Mouse (Mus musculus) heart, embryonic 13.5 days (tissue): Measurements from ENCODE around the gene Ankrd13d. TPM values are rescaled to one million over a fixed set of nuclear protein-coding genes. Genes with fewer than 3 reads are reported as not detected.

Experiments
- ATAC-seq: fragments of 200-750 bp; cut with Nextera tagmentation; 2 replicates; pipeline ENCODE4 v1.8.0; 2017; ENCODE audit warnings: moderate TSS enrichment; ENCODE audit not compliant: insufficient number of reproducible peaks, low FRiP score, low TSS enrichment; ENCODE audit errors: extremely low read depth
- H3K27ac ChIP-seq: fragments of 300-500 bp; sonication (generic); replicated peaks from 2 replicates; pipeline ENCODE4 v1.5.1; 2015; ENCODE audit warnings: moderate library complexity, mild to moderate bottlenecking, inconsistent platforms
- H3K27me3 ChIP-seq: fragments of 300-500 bp; sonication (generic); replicated peaks from 2 replicates; pipeline ENCODE4 v1.6.1; 2015; ENCODE audit warnings: mild to moderate bottlenecking, inconsistent platforms
- H3K36me3 ChIP-seq: fragments of 300-500 bp; sonication (generic); 2 replicates; pipeline ENCODE4 v1.6.1; 2015; ENCODE audit warnings: mild to moderate bottlenecking, inconsistent platforms
- H3K4me1 ChIP-seq: fragments of 300-500 bp; sonication (generic); 2 replicates; pipeline ENCODE4 v1.6.1; 2015; ENCODE audit warnings: inconsistent platforms
- H3K4me2 ChIP-seq: fragments of 300-500 bp; sonication (generic); 2 replicates; pipeline ENCODE4 v1.6.1; 2015; ENCODE audit warnings: inconsistent platforms, mild to moderate bottlenecking, moderate library complexity
- H3K4me3 ChIP-seq: fragments of 300-500 bp; sonication (generic); 2 replicates; pipeline ENCODE4 v1.5.1; 2015; ENCODE audit warnings: moderate library complexity, mild to moderate bottlenecking, inconsistent platforms
- H3K9ac ChIP-seq: fragments of 300-500 bp; sonication (generic); 2 replicates; pipeline ENCODE4 v1.6.1; 2015; ENCODE audit warnings: inconsistent platforms, mild to moderate bottlenecking, moderate library complexity
- H3K9me3 ChIP-seq: fragments of 300-500 bp; sonication (generic); 2 replicates; pipeline ENCODE4 v1.6.1; 2016; ENCODE audit warnings: inconsistent platforms
- WGBS: fragments of 180-500 bp; shearing (Covaris S2); methylation state at CpG from one replicate; pipeline ENCODE4 v1.1.7; 2015; ENCODE audit warnings: mixed read lengths; 5-methylcytosine and 5-hydroxymethylcytosine counted together
- polyA plus RNA-seq: library from polyadenylated mRNA; unstranded; fragments of >200 nt; fragmentation: Nextera tagmentation; extraction: Ambion mirVana; gene quantifications from 2 replicates; pipeline ENCODE4 v1.2.1, GENCODE M21; 2015

Gene Ankrd13d
- polyA plus RNA-seq = 1.0 and 1.6 TPM in 2 replicates

- Histone ChIP-seq H3K36me3 (peaks cover 32% of the 10 kb centered on the region), H3K4me3 (peak within 1 kb of the TSS; percentile 54), H3K9me3 (no peaks in the 10 kb centered on the region), H3K27me3 (peaks cover 16% of the 10 kb centered on the region), H3K4me1 (peaks cover 13% of the 10 kb centered on the region; the same call in 1 of the 2 replicates), H3K9ac (peak within 1 kb of the TSS; percentile 74), H3K27ac (no peak within 1 kb of the TSS), H3K4me2 (peak within 1 kb of the TSS; percentile 71)
- peak; percentile 86 for ATAC-seq
- under 1% methylated on average over 49 of the region's 50 CpGs for WGBS
Observed at GRCm38 (mm10) chr19:4282898-4283553, at the start of gene Ankrd13d. Gene Ankrd13d, minus strand, starts transcription at chr19:4283137.

GRCm38 (mm10) chr19:4332653-4333052 is 49.7 kb upstream of the Ankrd13d start:
- peak overlapping the region; percentile 93 for H3K9ac ChIP-seq
- peak overlapping the region; percentile 91 for H3K4me2 ChIP-seq
- 0% methylated on average over 4 of the region's 4 CpGs for WGBS
- peaks cover 36% of the 10 kb centered on the region for H3K4me1 ChIP-seq
- no peaks in the 10 kb centered on the region for H3K27me3 ChIP-seq
- no peaks in the 10 kb centered on the region for H3K9me3 ChIP-seq
- peak overlapping the region; percentile 79 for H3K4me3 ChIP-seq
- peak overlapping the region; percentile 95 for H3K27ac ChIP-seq
- peaks cover 52% of the 10 kb centered on the region for H3K36me3 ChIP-seq
- ATAC-seq = no peak

- WGBS = 68% methylated on average over 3 of the region's 3 CpGs
- peaks cover 57% of the 10 kb centered on the region for H3K36me3 ChIP-seq
- H3K27me3 ChIP-seq = no peaks in the 10 kb centered on the region
- no peak overlapping the region for H3K9ac ChIP-seq
- H3K27ac ChIP-seq = no peak overlapping the region
- no peaks in the 10 kb centered on the region for H3K9me3 ChIP-seq
- ATAC-seq = no peak
- H3K4me3 ChIP-seq = no peak overlapping the region
- no peak overlapping the region for H3K4me2 ChIP-seq
- peaks cover 36% of the 10 kb centered on the region for H3K4me1 ChIP-seq
Observed at GRCm38 (mm10) chr19:4331273-4331672, 48.3 kb upstream of the Ankrd13d start.

- Histone ChIP-seq H3K27me3 (no peaks in the 10 kb centered on the region), H3K4me1 (peaks cover 36% of the 10 kb centered on the region), H3K36me3 (peaks cover 63% of the 10 kb centered on the region), H3K9ac (no peak overlapping the region), H3K27ac (no peak overlapping the region), H3K4me3 (no peak overlapping the region), H3K4me2 (no peak overlapping the region), H3K9me3 (no peaks in the 10 kb centered on the region)
- WGBS = 86% methylated on average over 2 of the region's 2 CpGs
- no peak for ATAC-seq
Observed at GRCm38 (mm10) chr19:4330603-4331002, 47.7 kb upstream of the Ankrd13d start.

- H3K9me3 ChIP-seq = no peaks in the 10 kb centered on the region
- H3K36me3 ChIP-seq = peaks cover 76% of the 10 kb centered on the region
- H3K4me1 ChIP-seq = peaks cover 19% of the 10 kb centered on the region
- no peaks in the 10 kb centered on the region for H3K27me3 ChIP-seq
- H3K27ac ChIP-seq = no peak overlapping the region
- no peak overlapping the region for H3K9ac ChIP-seq
- 92% methylated on average over 8 of the region's 8 CpGs for WGBS
- no peak overlapping the region for H3K4me3 ChIP-seq
- ATAC-seq = no peak
- no peak overlapping the region for H3K4me2 ChIP-seq
Observed at GRCm38 (mm10) chr19:4328737-4329304, 45.9 kb upstream of the Ankrd13d start.

- Histone ChIP-seq H3K27me3 (no peaks in the 10 kb centered on the region), H3K36me3 (peaks cover 96% of the 10 kb centered on the region), H3K4me1 (peaks cover 8% of the 10 kb centered on the region), H3K4me3 (no peak overlapping the region), H3K9ac (no peak overlapping the region), H3K27ac (no peak overlapping the region), H3K4me2 (no peak overlapping the region), H3K9me3 (no peaks in the 10 kb centered on the region)
- 83% methylated on average over 1 of the region's 1 CpGs for WGBS
- ATAC-seq = no peak
Observed at GRCm38 (mm10) chr19:4326881-4327280, 43.9 kb upstream of the Ankrd13d start.

GRCm38 (mm10) chr19:4326106-4326505 is 43.2 kb upstream of the Ankrd13d start:
- peaks cover 100% of the 10 kb centered on the region for H3K36me3 ChIP-seq
- ATAC-seq = no peak

GRCm38 (mm10) chr19:4322134-4322533 is 39.2 kb upstream of the Ankrd13d start:
- no peak overlapping the region for H3K27ac ChIP-seq
- no peak overlapping the region for H3K4me3 ChIP-seq
- no peak for ATAC-seq
- no peak overlapping the region for H3K4me2 ChIP-seq
- H3K27me3 ChIP-seq = no peaks in the 10 kb centered on the region
- peaks cover 16% of the 10 kb centered on the region; the same call in 1 of the 2 replicates for H3K4me1 ChIP-seq
- peaks cover 100% of the 10 kb centered on the region for H3K36me3 ChIP-seq
- no peaks in the 10 kb centered on the region for H3K9me3 ChIP-seq
- 89% methylated on average over 3 of the region's 3 CpGs for WGBS
- H3K9ac ChIP-seq = no peak overlapping the region

More at GRCm38 (mm10) chr19:4326106-4326505, 43.2 kb upstream of the Ankrd13d start:
- Histone ChIP-seq H3K4me3 (no peak overlapping the region), H3K4me1 (0 out of 2 replicates have a peak, but pooled peaks cover under 1% of the 10 kb centered on the region), H3K27ac (no peak overlapping the region), H3K9ac (no peak overlapping the region), H3K27me3 (no peaks in the 10 kb centered on the region), H3K4me2 (no peak overlapping the region), H3K9me3 (no peaks in the 10 kb centered on the region)
- 81% methylated on average over 3 of the region's 3 CpGs for WGBS

- H3K27ac ChIP-seq = no peak overlapping the region
- ATAC-seq = no peak
- H3K36me3 ChIP-seq = peaks cover 100% of the 10 kb centered on the region
- no peak overlapping the region for H3K4me3 ChIP-seq
- no peak overlapping the region for H3K4me2 ChIP-seq
- 88% methylated on average over 1 of the region's 1 CpGs for WGBS
- no peak overlapping the region for H3K9ac ChIP-seq
- peaks cover 16% of the 10 kb centered on the region; the same call in 1 of the 2 replicates for H3K4me1 ChIP-seq
- H3K9me3 ChIP-seq = no peaks in the 10 kb centered on the region
- H3K27me3 ChIP-seq = no peaks in the 10 kb centered on the region
Observed at GRCm38 (mm10) chr19:4321622-4322021, 38.7 kb upstream of the Ankrd13d start.

- Histone ChIP-seq H3K4me3 (no peak overlapping the region), H3K27ac (no peak overlapping the region), H3K27me3 (no peaks in the 10 kb centered on the region), H3K9ac (no peak overlapping the region), H3K4me2 (no peak overlapping the region), H3K4me1 (peaks cover 29% of the 10 kb centered on the region), H3K36me3 (peaks cover 86% of the 10 kb centered on the region), H3K9me3 (no peaks in the 10 kb centered on the region)
- ATAC-seq = no peak
- 69% methylated on average over 4 of the region's 4 CpGs for WGBS
Observed at GRCm38 (mm10) chr19:4319272-4319671, 36.3 kb upstream of the Ankrd13d start.

- H3K27me3 ChIP-seq = no peaks in the 10 kb centered on the region
- H3K4me2 ChIP-seq = no peak overlapping the region
- WGBS = 91% methylated on average over 3 of the region's 3 CpGs
Observed at GRCm38 (mm10) chr19:4317181-4317580, 34.2 kb upstream of the Ankrd13d start.

More at GRCm38 (mm10) chr19:4317181-4317580, 34.2 kb upstream of the Ankrd13d start:
- Histone ChIP-seq H3K9me3 (no peaks in the 10 kb centered on the region), H3K9ac (no peak overlapping the region), H3K4me3 (no peak overlapping the region), H3K27ac (no peak overlapping the region), H3K4me1 (peaks cover 29% of the 10 kb centered on the region), H3K36me3 (peaks cover 77% of the 10 kb centered on the region)
- no peak for ATAC-seq
